Mouse (Mus musculus): ENCODE results near the gene Kat2b.
"Not testable (repeated sequence)": the region's sequence is repeated elsewhere in the genome, so short reads cannot be mapped to it uniquely, and the experiment has no call there.

The Kat2b gene

DNA sequence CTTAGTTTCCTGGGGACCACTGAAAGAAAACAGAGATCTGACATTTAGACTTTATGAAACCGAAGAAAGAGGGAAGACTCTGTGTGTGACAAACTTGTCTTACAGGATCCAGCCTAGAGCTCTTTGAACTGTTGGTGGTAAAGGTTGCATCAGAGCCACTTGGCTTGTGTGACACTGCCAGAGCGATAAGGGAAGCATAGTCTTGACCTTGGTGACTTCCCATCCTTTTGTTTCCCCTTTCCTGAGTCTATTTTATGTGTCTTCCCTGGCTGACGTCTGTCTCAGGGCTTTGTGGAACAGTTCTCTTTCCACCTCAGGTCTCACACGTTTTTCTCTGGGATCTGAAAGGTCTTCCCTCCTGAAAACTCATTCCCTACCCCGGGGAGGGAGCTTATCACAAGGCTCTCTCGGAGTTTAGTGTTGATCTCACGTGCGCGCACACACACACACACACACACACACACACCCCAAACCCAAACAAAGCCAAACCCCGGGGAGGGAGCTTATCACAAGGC, 3.8 kb downstream of the Kat2b start:
- no peak for DNase-seq (ENCODE audit: low spot score)

- not testable (repeated sequence) for DNase-seq (ENCODE audit: low spot score)
These were observed 4.3 kb downstream of the Kat2b start for GRCm38 (mm10) chr17:53570932-53571331.

DNA sequence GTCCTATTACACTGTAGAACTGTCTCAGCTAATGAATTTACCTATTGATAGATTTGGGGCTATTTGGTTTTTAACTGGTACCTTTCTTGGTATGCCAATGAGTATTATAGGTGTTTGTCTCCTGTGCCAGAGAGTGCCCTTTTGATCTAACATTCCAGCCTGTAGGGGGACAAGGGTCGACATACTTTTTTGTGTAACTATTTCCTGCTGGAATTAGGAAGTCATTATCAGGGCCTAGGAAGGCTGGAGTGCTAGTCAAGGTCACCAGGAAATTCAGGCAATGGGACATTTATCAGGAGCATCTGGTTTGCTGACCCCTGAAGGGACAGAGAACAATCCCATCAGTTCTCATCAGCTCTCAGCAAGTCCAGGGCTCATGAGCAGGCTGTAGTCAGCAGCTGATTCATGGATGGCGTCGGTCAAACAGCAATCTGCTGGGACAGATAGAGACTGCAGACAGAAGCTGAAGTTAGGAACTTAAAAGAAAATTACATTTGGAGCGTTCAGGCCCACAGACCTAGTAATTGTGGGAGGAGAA, 6.4 kb downstream of the Kat2b start:
- DNase-seq (ENCODE audit: low spot score): no peak

GRCm38 (mm10) chr17:53577151-53577550, 10.5 kb downstream of the Kat2b start:
- no peak for DNase-seq (ENCODE audit: low spot score)

- no peak for DNase-seq (ENCODE audit: low spot score)
These were observed 11.1 kb downstream of the Kat2b start for GRCm38 (mm10) chr17:53577754-53578153.

- DNase-seq (ENCODE audit: low spot score): no peak
These were observed 11.6 kb downstream of the Kat2b start for GRCm38 (mm10) chr17:53578249-53578648.

DNA sequence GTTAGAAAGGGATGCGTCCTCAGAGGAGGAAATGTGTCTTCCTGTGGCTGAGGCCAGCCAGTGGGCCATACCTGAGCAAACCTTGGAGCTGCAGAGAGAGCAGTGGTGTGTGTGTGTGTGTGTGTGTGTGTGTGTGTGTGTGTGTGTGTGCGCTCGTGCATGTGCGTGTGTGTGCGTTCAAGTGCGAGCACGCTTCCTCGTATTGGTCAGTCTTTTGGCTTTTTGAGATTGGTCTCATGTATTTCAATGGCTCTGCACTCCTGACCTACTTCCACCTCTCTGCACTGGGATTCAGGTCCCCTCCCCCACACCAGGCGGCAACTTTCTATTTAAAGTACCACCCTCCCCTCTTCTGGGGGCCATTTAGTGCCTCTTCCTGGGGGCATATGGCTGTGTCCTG, 12.1 kb downstream of the Kat2b start:
- no peak for DNase-seq (ENCODE audit: low spot score)

DNA sequence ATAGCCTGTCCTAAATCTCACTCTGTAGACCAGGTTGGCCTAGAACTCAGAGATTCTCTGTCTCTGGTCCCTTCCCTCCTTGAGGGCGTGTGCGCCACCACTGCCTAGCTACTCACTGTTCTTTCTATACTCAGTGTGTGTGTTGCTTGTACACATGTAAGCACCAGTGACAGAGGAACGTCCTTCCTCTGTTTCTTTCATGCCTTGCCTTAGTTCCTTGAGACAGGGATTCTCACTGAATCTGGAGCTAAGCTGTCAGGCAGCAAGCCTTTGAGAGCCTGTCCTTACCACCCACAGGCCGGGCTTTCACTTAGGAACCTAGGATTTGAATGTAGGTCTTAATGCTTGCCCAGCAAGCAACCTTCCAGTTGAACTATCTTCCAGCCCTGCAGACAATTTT, 13.0 kb downstream of the Kat2b start:
- no peak for DNase-seq (ENCODE audit: low spot score)

DNA sequence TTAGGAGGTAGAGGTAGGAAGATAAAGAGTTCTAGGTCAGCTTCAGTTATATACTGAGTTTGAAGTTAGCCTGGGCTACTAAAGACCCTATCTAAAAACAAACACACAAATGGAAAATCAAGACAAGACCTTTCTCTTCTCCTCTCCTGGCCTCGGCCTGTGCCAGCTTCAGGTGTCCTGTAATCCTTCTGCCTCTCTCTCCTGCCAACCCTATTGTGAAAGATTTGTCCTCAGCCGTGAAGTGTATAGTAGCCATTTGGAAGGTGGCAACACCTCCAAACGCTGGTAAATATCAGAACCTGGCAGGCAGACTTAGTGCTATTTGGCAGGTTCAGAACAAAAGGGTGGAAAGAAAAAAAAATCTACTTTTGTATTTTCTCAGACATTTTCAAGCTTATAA, 13.6 kb downstream of the Kat2b start:
- no peak for DNase-seq (ENCODE audit: low spot score)

DNA sequence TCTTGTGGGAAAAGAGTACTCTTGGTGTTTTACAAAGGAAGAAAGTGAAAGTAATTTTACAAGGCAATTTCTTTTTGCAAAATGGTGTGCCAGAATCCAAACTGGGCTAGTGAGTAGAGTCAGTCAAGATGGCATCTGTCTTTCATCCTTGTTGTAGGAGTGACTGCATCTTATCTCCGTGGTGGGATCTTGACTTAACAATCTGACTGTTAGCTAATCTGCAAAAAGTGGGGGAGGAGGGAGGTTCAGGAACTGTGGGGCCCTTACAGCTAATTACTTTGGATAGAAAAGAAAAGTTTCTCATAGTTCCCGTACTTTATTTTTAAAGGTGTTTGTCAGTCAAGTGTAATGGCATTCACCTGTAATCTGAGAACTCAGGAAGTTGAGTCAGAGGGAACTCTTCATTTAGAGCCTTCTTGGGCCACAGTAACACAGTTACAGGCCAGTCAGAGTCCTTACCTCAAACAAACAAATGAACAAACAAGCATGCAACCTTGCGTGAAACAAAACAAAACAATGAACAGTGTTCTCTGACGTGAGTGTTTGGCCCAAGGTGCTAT, 15.4 kb downstream of the Kat2b start:
- no peak for DNase-seq (ENCODE audit: low spot score)

- no peak for DNase-seq (ENCODE audit: low spot score)
These were observed 16.1 kb downstream of the Kat2b start for GRCm38 (mm10) chr17:53582805-53583204.

GRCm38 (mm10) chr17:53583846-53584579, 17.4 kb downstream of the Kat2b start:
- no peak for DNase-seq (ENCODE audit: low spot score)

DNA sequence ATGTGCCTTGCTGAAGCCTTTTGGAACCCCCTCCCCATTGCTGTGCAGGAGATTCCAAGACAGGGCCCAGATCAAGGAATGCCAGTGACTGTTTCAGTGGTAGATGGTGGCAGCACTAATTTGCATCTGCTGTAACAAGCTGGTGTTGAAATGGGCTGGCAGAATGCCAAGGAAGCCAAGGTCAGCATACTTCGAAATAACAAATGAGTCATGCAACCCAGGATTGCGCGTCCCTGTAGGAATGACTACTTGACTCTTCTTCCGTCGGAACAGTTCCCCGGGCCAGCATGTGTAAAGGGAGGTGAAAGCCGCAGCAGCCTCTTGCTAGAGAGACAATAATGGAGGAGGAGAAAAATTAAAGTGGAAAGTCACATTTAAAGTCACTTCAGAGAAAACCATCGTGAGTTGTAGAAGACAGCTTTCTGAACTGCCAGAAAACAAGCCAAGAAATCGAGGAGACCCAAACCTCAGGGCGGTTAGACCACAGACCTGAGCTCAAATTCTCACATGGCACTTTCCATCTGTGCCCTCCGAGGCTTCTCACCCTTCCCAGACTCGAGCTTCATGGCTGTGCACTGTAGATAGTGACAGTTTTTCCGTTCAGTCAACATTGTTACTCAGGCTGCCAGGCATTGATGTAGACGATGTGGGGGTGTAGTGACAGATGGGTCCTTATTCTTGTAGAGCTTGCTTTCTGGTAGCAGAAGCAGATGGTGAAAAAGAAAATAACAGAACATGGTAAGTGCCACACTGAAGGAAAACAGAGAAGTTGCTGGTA, 20.6 kb downstream of the Kat2b start:
- peak; percentile 88 for DNase-seq (ENCODE audit: low spot score)

DNA sequence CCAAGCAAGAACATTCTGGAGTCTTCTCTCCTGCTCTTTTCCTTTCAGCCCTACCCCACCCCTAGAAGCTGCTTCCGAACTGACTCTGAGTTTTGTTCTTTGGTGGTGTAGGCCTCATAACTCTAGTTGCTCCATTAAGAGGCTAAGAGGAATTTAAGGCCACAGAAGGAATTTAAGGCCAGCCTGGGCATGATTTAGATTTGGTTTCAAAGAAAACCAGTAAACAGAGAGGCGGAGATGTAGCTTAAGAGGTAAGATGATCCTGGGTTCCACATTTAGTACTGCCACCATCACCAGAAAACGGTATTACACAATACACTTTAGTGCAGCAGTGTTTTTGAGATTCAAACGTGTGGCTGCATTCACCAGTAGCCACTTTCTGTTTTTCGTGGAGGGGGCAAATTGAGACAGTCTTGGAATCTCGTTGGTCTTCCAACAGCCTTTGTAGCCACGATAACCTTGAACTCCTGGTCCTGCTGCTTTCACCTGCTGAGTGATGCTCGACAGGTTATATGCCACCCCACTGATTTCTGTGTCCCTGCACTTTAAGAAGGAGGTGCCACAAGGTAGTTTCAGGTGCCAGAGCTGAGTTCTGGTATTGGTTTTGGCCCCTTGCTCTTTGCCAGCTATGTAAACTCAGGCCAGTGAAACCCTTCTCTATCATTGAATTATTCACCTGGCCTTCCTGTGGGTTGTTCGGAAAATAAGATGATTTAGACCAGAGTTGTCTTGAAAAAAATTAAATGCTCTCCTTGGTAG, 21.6 kb downstream of the Kat2b start:
- DNase-seq (ENCODE audit: low spot score): no peak

DNA sequence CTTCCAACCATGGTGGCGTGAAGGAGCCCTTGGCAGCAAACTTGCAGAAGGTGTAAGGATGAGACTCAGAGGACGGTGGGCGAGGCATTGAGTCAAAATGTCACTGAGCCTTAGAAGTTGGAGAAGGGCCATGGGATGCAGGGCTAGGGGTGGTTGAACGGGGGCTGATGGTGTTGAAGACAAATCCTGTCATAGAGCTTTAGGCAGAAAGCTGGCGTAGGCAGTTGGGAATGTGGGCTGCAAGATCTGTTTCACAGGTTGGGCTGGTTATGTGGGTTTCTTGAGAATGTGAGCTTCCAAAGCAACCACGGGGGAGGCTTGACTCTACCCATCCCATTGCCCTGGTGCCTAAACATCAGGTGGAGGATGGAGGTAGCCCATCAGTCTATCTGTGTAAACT, 23.4 kb downstream of the Kat2b start:
- DNase-seq (ENCODE audit: low spot score): no peak

- no peak for DNase-seq (ENCODE audit: low spot score)
These were observed 25.2 kb downstream of the Kat2b start for GRCm38 (mm10) chr17:53591910-53592309.

GRCm38 (mm10) chr17:53594590-53594989, 27.9 kb downstream of the Kat2b start:
- DNase-seq (ENCODE audit: low spot score): no peak

DNA sequence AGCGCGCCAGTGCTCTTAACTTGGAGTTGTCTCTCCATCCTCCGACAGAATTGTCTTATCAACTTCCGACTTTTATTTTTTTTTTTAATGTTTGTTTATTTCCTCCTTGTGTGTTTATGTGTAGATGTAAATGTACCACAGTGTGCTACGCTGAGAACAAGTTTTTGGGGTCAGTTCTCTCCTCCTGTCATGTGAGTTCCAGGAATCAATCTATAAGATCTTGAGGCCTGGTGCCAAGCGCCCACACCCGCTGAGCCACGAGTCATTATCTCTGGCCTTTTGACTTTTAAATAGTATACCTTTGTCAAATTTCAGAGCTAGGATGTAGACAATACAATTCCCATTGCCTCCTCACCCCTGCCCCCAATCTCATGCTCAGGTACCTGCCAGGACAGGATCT, 28.9 kb downstream of the Kat2b start:
- no peak for DNase-seq (ENCODE audit: low spot score)

DNA sequence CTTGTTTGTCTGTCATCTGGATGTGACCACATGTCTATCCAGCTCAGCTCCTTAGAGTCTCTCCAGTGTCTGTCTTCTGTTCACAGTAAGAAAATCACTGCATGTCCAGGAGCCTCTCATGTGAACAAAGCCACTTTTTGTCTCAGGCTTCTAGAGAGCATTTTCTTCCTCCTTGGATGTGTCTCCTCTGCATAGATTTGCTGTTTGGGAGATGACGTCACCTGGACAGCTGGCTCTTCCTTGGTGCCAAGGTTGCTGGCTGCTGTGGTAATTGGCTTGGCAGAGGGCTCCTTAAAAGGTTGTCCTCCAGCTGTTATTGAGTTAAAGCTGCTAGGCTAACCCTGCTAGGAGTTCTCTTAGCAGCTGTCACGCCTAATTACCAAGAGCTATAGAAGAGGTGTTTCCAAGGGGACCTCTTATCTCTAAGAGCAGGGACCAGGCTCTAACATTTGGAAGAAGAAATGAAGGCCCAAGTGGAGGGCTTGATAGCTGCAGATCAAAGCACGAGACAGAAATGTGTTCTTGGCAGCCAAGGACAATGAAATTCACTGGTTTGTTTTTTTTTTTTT, 29.7 kb downstream of the Kat2b start:
- DNase-seq (ENCODE audit: low spot score): peak; percentile 28

DNA sequence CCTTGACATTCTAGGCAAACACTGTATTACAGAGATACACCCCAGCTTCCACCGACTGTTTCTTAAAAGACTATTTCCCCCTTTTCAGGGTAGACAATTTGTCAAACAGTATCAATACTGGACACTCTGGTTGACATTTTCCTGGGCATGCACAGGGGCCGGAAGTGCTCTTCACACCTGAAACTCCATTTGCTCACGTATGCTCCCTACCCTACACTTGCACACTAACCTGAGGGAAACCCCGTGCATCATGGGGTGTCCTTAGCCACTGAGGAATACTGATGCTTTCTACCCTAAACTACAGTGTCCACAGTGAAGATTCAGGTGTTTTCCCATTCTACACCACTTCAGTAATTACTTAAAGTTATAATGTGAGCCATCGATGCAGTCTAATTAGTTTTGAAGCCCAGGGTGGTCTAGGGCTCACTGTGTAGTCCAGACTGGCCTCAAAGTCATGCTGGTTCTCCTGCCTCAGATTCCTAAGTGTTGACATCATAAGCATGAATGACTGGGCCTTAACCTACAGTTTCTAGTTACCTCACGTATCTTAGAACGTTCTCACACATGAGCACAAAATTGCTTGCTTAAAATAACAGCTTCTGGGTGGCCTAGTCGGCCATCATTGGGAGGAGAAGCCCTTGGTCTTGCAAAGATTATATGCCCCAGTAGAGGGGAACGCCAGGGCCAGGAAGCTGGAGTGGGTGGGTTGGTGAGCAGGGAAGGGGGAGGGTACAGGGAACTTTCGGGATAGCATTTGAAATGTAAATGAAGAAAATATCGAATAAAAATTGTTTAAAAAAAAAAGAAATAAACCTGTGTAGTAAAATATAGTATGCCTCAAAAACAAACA, 30.5 kb downstream of the Kat2b start:
- DNase-seq (ENCODE audit: low spot score): no peak

GRCm38 (mm10) chr17:53598571-53598970, 31.9 kb downstream of the Kat2b start:
- DNase-seq (ENCODE audit: low spot score): no peak

Data from urinary bladder, postnatal 25 days (tissue).